Mouse (Mus musculus) spleen, postnatal 14 days (tissue): ENCODE measurements at regions not wholly inside any gene's neighbourhood (a gene's known extent, or its start where the extent isn't known, plus 50 kb on each side); places are given as distances from the start of the nearest gene placed in this dataset.
"Not testable (repeated sequence)": the region's sequence is repeated elsewhere in the genome, so short reads cannot be mapped to it uniquely, and the experiment has no call there.

Source experiments
- DNase-seq, 2 experiments: peaks; one replicate each; pipeline ENCODE4 v3.0.0; 2021 to 2022; ENCODE audit warnings: low spot score in 2 of 2

GRCm38 (mm10) chr7:73028952-73029351 lies 346.4 kb upstream of the Rgma start:
- no peak for DNase-seq

GRCm38 (mm10) chr7:73031407-73031806 lies 343.9 kb upstream of the Rgma start:
- DNase-seq: no peak

GRCm38 (mm10) chr7:73032316-73032980 lies 342.9 kb upstream of the Rgma start:
- DNase-seq: no peak

- DNase-seq: no peak
These were observed 338.3 kb upstream of the Rgma start for GRCm38 (mm10) chr7:73036801-73037555.

- no peak for DNase-seq
These were observed 337.7 kb upstream of the Rgma start for GRCm38 (mm10) chr7:73037638-73038037.

GRCm38 (mm10) chr7:73039921-73040320 lies 335.4 kb upstream of the Rgma start:
- DNase-seq: no peak

- no peak for DNase-seq
These were observed 331.0 kb upstream of the Rgma start for GRCm38 (mm10) chr7:73044316-73044715.

- no peak for DNase-seq
These were observed 319.4 kb upstream of the Rgma start for GRCm38 (mm10) chr7:73055891-73056290.

- DNase-seq: no peak
These were observed 311.8 kb upstream of the Rgma start for GRCm38 (mm10) chr7:73063556-73063955.

- no peak for DNase-seq
These were observed 306.8 kb upstream of the Rgma start for GRCm38 (mm10) chr7:73068534-73068933.

- no peak for DNase-seq
These were observed 306.0 kb upstream of the Rgma start for GRCm38 (mm10) chr7:73069352-73069751.

GRCm38 (mm10) chr7:73075391-73075790 lies 299.9 kb upstream of the Rgma start:
- DNase-seq: not testable (repeated sequence)

- no peak for DNase-seq
These were observed 287.7 kb upstream of the Rgma start for GRCm38 (mm10) chr7:73087496-73088185.

GRCm38 (mm10) chr7:73088321-73088720 lies 287.0 kb upstream of the Rgma start:
- DNase-seq: no peak

GRCm38 (mm10) chr7:73091758-73092157 lies 283.6 kb upstream of the Rgma start:
- DNase-seq: no peak

- no peak for DNase-seq
These were observed 281.2 kb upstream of the Rgma start for GRCm38 (mm10) chr7:73094059-73094458.

- no peak for DNase-seq
These were observed 256.4 kb upstream of the Rgma start for GRCm38 (mm10) chr7:73118871-73119270.

GRCm38 (mm10) chr7:73120276-73120675 lies 255.0 kb upstream of the Rgma start:
- no peak for DNase-seq

- no peak for DNase-seq
These were observed 250.3 kb upstream of the Rgma start for GRCm38 (mm10) chr7:73124976-73125375.

GRCm38 (mm10) chr7:73125864-73126263 lies 249.4 kb upstream of the Rgma start:
- no peak for DNase-seq

GRCm38 (mm10) chr7:73135786-73136185 lies 239.5 kb upstream of the Rgma start:
- DNase-seq: no peak

- DNase-seq: no peak
These were observed 237.0 kb upstream of the Rgma start for GRCm38 (mm10) chr7:73138269-73138668.
